Mouse (Mus musculus): Measurements from ENCODE around the gene Tm7sf3.

The Tm7sf3 gene

DNA sequence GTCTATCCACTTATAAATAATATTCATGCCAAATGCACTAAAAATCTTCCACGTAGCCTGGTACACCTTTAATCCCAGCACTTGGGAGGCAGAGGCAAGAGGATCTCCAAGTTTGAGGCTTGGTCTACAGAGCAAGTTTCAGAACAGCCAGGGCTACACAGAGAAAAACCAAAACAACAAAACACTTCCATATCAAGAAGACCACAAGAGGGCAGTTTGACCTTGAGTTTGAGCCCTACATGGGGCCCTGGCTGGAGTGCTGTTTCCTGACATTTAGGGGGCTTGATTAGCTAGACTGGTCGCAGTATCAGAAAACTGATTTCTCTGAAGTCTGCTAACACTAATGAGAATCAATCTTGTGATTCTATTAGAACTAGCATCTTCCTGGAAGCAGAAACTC lies 18.0 kb upstream of the Tm7sf3 start:
- DNase-seq (ENCODE audit: low spot score in 2 of 2), result no peak

DNA sequence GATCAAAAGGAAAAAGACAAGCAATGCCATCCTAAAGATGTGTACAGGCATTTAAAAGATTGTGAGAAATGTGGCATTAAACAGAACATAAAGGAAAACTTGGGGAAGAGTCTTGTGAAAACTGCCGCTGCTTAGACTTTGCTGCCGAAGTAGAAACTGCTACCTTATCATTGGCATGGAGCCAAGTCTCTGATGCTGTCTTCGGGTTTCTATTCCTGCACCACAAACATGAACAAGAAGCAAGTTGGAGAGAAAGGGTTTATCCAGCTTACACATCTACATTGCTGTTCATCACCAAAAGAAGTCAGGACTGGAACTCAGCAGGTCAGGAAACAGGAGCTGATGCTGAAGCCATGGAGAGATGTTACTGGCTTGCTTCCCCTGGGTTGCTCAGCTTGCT lies 10.6 kb upstream of the Tm7sf3 start:
- no peak for DNase-seq (ENCODE audit: low spot score in 2 of 2)

- DNase-seq (ENCODE audit: low spot score in 2 of 2), result no peak
These were observed 8.8 kb upstream of the Tm7sf3 start for GRCm38 (mm10) chr6:146651431-146651830.

GRCm38 (mm10) chr6:146650013-146650412 lies 7.4 kb upstream of the Tm7sf3 start:
- DNase-seq (ENCODE audit: low spot score in 2 of 2), result no peak

DNA sequence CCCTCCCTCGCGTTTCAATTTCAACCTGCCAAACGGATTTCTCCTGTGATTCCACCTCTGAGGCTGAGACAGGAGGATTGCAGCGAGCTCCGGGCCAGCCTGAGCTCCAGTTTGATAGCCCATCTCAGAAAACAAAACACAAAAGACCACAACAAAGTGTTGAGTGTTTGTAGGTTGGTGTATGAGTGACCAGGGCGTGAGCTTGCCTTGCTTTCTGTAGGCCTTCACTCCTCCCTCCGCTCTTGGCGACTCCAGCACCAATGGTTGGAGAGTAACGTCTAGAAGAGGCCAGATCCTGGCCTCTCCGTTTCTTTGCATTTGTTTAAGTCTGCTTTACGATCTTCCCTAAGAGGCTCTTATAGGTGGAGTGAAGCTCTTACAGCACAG lies 553 bp upstream of the Tm7sf3 start:
- DNase-seq (ENCODE audit: low spot score in 2 of 2), result no peak

DNA sequence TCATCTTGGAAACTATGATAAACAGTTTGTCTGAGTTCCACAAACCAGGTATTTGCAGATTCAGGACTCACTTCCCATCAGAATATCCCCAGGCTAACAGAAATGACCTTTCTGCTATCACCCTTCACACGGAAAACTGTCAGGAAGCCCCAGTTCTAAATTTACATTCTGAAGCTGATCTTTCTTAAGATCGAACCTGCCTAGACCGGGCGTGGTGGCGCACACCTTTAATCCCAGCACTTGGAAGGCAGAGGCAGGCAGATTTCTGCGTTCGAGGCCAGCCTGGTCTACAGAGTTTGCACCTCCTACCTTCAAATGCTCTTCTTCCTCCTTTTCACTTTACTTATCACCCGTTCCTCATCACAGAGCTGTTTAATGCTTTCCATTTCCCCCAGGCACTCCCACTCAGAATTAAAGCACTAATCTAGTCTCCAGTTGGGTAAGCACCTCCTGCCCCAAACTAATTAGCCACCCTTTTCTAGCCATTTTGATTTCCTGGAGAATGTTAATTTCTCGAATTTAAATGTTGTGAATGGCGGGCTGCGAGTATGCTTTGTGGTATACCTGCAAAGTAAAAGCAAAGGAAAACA lies 908 bp downstream of the Tm7sf3 start:
- no peak for DNase-seq (ENCODE audit: low spot score in 2 of 2)

DNA sequence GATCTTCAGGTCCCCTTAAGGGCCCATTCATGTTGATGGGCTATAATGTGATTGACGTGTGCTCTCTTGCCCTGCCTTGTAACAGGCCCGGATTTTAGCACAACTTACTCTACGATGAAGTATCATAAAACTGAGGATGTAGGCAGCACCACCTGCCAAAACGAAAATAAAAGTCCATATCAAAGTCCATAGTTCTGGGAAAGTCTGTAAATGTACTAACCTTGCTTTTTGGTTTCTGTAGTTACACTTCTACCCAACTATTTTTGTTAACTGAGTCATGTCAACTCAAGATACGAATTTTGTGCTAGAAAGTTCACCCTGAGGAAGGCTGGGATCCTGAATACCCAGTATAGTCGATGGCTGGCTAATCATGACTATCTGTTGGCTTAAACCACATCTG lies 1.6 kb downstream of the Tm7sf3 start:
- DNase-seq (ENCODE audit: low spot score in 2 of 2), result no peak

DNA sequence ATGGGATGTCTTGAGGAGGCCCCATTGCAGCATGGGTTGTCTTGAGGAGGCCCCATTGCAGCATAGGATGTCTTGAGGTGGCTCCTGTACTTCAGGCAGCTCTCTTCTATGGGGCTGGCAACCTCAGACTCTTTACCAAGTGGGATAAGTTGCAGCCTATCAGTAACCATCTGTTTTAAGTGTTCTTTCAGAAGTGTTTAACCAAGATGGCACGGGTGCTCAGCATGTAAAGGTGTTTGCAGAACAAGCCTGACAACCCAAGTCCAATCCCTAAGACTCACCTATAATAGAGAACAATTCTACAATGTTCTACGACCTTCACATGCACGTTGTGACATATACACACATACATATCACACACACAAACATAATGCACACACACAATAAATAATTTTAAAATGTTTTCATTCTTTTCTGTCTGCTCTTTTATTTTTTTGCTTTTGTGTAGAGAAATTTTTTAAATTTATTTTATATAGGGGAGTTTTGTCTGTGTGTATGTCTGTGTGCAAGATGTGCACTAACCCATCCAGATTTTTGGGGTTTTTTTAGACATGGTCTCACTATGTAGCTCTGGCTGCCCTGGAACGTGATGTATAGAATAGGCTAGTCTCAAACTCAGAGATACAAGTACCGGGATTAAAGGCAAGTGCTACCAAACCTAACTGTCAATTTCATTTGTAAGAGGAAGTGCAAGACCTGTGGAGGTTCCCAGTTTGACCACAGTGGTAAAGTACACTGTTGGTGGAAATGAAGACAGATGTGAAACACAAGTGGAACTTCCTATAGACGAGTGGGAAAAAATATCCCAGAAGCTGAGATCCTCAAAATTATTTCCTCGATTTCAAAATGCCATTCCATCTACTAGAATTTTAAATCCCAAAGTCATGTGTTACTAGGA lies 2.3 kb downstream of the Tm7sf3 start:
- no peak for DNase-seq (ENCODE audit: low spot score in 2 of 2)

DNA sequence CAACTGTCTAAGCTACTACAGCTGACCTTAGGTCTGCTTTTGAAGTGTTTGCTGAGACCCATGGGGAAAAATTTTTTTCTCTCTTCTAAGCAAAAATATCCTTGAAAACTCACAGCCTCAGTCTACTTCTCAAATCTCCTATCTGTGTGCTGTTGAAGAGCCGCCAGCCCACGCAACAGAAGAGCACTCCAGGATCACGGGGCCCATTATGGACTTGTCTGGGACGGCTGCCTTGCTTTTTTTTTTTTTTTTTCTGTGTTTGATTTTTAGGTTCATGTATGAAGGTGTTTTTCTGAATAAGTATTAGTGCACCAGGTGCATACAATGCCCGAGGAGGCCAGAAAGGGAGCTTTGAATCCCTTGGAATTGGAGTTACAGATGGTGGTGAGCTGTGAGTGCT lies 6.1 kb downstream of the Tm7sf3 start:
- DNase-seq (ENCODE audit: low spot score in 2 of 2), result no peak

- DNase-seq (ENCODE audit: low spot score in 2 of 2), result no peak
These were observed 7.6 kb downstream of the Tm7sf3 start for GRCm38 (mm10) chr6:146634759-146635606.

DNA sequence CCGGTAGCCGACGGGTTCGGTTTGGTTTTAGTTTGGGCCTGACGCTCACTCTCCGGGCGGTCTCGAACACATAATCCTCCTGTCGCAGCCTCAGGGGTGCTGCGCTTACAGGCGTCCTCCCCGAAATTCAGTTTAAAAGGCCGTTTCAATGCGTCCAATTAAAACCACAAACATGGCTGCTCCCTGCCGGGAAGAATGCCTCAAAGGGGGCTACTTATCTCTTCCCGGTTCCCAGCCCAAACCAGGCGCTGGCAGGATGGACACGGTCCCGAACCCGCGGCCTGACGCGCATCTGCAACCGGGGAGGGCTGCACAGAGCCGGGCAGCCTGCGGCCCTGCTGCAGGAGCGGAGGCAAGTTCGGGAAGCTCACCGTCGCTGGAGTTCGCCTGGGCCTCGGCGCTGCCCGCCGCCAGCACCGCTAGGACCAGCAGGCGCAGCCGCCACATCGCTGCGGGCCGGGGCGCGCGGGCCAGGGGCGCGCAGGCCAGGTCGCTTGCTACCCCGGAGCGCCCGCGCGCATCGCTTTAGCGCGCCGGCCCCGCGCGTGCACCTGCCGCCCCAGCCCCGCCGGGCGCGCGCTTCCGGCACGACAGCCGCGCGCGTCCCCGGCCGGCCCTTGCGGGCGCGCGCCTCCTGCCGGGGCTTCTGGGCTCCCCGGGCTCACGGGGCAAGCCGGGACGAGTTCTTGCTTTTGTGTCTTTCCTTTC lies 8.5 kb downstream of the Tm7sf3 start:
- DNase-seq (ENCODE audit: low spot score in 2 of 2), result peak; percentile 65 to 67

GRCm38 (mm10) chr6:146633629-146634014 lies 9.0 kb downstream of the Tm7sf3 start:
- no peak for DNase-seq (ENCODE audit: low spot score in 2 of 2)

GRCm38 (mm10) chr6:146633097-146633496 lies 9.5 kb downstream of the Tm7sf3 start:
- DNase-seq (ENCODE audit: low spot score in 2 of 2), result no peak

- DNase-seq (ENCODE audit: low spot score in 2 of 2), result no peak
These were observed 10.2 kb downstream of the Tm7sf3 start for GRCm38 (mm10) chr6:146632403-146632802.

DNA sequence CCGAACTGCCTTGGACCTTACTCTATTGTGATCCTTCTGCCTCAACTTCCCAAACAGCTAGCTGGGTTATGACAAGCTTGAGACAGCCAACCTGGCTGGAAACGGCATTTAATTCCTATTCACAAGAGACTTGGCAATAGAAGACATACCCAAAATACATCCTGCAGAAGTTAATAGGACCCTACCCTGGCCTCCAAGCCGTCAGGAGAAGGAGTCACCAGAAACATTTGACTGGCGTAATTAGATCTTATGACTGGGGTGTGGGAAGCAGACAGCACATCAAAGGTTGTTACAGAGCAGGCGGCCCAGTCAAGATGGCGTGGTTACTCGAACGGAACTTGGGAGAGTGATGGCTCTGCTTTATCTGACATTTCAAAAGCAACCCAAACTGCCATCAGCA lies 10.8 kb downstream of the Tm7sf3 start:
- no peak for DNase-seq (ENCODE audit: low spot score in 2 of 2)

- no peak for DNase-seq (ENCODE audit: low spot score in 2 of 2)
These were observed 11.7 kb downstream of the Tm7sf3 start for GRCm38 (mm10) chr6:146630961-146631360.

- peak; percentile 43 to 46 for DNase-seq (ENCODE audit: low spot score in 2 of 2)
These were observed 12.6 kb downstream of the Tm7sf3 start for GRCm38 (mm10) chr6:146629781-146630756.

- DNase-seq (ENCODE audit: low spot score in 2 of 2), result no peak
These were observed 14.5 kb downstream of the Tm7sf3 start for GRCm38 (mm10) chr6:146628123-146628522.

- DNase-seq (ENCODE audit: low spot score in 2 of 2), result no peak
These were observed 26.0 kb downstream of the Tm7sf3 start for GRCm38 (mm10) chr6:146616670-146617069.

- no peak for DNase-seq (ENCODE audit: low spot score in 2 of 2)
These were observed 26.7 kb downstream of the Tm7sf3 start for GRCm38 (mm10) chr6:146615891-146616290.

DNA sequence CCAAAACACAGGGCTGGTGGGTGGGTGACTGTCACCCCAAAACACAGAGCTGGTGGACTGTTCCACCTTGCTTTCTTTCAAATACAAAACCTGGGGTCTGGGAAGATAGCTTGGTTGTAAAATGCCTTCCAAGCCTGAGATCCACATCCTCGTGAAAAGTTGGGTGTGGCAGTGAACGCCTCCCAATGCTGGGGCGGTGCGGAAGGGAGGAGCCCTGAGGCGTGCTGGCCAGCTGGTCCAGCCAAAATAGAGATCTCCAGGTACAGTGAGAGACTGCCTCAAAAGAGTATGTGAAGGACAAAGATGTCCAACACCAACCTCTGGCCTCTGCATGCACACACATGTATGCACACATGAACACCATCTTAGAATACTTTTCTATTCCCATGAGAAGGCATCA lies 28.1 kb downstream of the Tm7sf3 start:
- no peak for DNase-seq (ENCODE audit: low spot score in 2 of 2)
